Mouse (Mus musculus): Measurements from ENCODE around the gene Arhgap45. TPM values are rescaled to one million over a fixed set of nuclear protein-coding genes. Genes with fewer than 3 reads are reported as not detected.
A peak's percentile ranks its signal among the peaks of the same experiment; 100 is the strongest.

The Arhgap45 gene
- polyA plus RNA-seq, 1 experiment from 2014 or later: 0.83 TPM

- H3K9me3 ChIP-seq (ENCODE audit: control insufficient read depth, low read length): no peaks in the 10 kb centered on the region
- peaks cover 39% of the 10 kb centered on the region for H3K36me3 ChIP-seq (ENCODE audit: control insufficient read depth, insufficient read depth, low read length)
- H3K4me3 ChIP-seq (ENCODE audit: low read depth, low read length): no peak overlapping the region
- no peaks in the 10 kb centered on the region for H3K4me1 ChIP-seq (ENCODE audit: control insufficient read depth, insufficient read depth, low read length)
- H3K27me3 ChIP-seq (ENCODE audit: control insufficient read depth, insufficient read depth, low read length): peaks cover 6% of the 10 kb centered on the region
- WGBS: 85% methylated on average over 25 of the region's 28 CpGs
- no peak for ATAC-seq (ENCODE audit: low read depth)
- no peak overlapping the region for H3K4me2 ChIP-seq (ENCODE audit: low read depth, low read length)
- no peak overlapping the region for H3K9ac ChIP-seq (replicated peaks; ENCODE audit: low read depth, low read length)
- no peak overlapping the region for H3K27ac ChIP-seq (ENCODE audit: low read depth, low read length)
Measured at GRCm38 (mm10) chr10:79976071-79976721, 40.3 kb upstream of the Arhgap45 start.

- Histone ChIP-seq H3K9ac (replicated peaks; ENCODE audit: low read depth, low read length) (no peak overlapping the region), H3K36me3 (ENCODE audit: control insufficient read depth, insufficient read depth, low read length) (peaks cover 39% of the 10 kb centered on the region), H3K4me3 (ENCODE audit: low read depth, low read length) (no peak overlapping the region), H3K4me1 (ENCODE audit: control insufficient read depth, insufficient read depth, low read length) (peaks cover 5% of the 10 kb centered on the region; the same call in 1 of the 2 replicates), H3K4me2 (ENCODE audit: low read depth, low read length) (no peak overlapping the region), H3K9me3 (ENCODE audit: control insufficient read depth, low read length) (no peaks in the 10 kb centered on the region), H3K27me3 (ENCODE audit: control insufficient read depth, insufficient read depth, low read length) (peaks cover 3% of the 10 kb centered on the region; the same call in 1 of the 2 replicates), H3K27ac (ENCODE audit: low read depth, low read length) (no peak overlapping the region)
- 67% methylated on average over 30 of the region's 36 CpGs for WGBS
- ATAC-seq (ENCODE audit: low read depth): no peak
Measured at GRCm38 (mm10) chr10:79976722-79977107, 39.7 kb upstream of the Arhgap45 start.

- Histone ChIP-seq H3K4me2 (ENCODE audit: low read depth, low read length) (no peak overlapping the region), H3K27ac (ENCODE audit: low read depth, low read length) (no peak overlapping the region), H3K36me3 (ENCODE audit: control insufficient read depth, insufficient read depth, low read length) (peaks cover 39% of the 10 kb centered on the region), H3K27me3 (ENCODE audit: control insufficient read depth, insufficient read depth, low read length) (no peaks in the 10 kb centered on the region), H3K4me3 (ENCODE audit: low read depth, low read length) (no peak overlapping the region), H3K9ac (replicated peaks; ENCODE audit: low read depth, low read length) (no peak overlapping the region), H3K9me3 (ENCODE audit: control insufficient read depth, low read length) (no peaks in the 10 kb centered on the region), H3K4me1 (ENCODE audit: control insufficient read depth, insufficient read depth, low read length) (peaks cover 6% of the 10 kb centered on the region)
- WGBS: 82% methylated on average over 28 of the region's 28 CpGs
- no peak for ATAC-seq (ENCODE audit: low read depth)
Measured at GRCm38 (mm10) chr10:79977324-79977723, 39.1 kb upstream of the Arhgap45 start.

- H3K4me2 ChIP-seq (ENCODE audit: low read depth, low read length): no peak overlapping the region
- no peak overlapping the region for H3K4me3 ChIP-seq (ENCODE audit: low read depth, low read length)
- H3K27me3 ChIP-seq (ENCODE audit: control insufficient read depth, insufficient read depth, low read length): no peaks in the 10 kb centered on the region
- ATAC-seq (ENCODE audit: low read depth): no peak
- H3K27ac ChIP-seq (ENCODE audit: low read depth, low read length): no peak overlapping the region
- H3K4me1 ChIP-seq (ENCODE audit: control insufficient read depth, insufficient read depth, low read length): peaks cover 14% of the 10 kb centered on the region
- WGBS: 99% methylated on average over 18 of the region's 21 CpGs
- no peaks in the 10 kb centered on the region for H3K9me3 ChIP-seq (ENCODE audit: control insufficient read depth, low read length)
- H3K9ac ChIP-seq (replicated peaks; ENCODE audit: low read depth, low read length): no peak overlapping the region
- peaks cover 39% of the 10 kb centered on the region for H3K36me3 ChIP-seq (ENCODE audit: control insufficient read depth, insufficient read depth, low read length)
Measured at GRCm38 (mm10) chr10:79978061-79978460, 38.4 kb upstream of the Arhgap45 start.

- no peak overlapping the region for H3K4me2 ChIP-seq (ENCODE audit: low read depth, low read length)
- no peak overlapping the region for H3K4me3 ChIP-seq (ENCODE audit: low read depth, low read length)
- 92% methylated on average over 22 of the region's 22 CpGs for whole genome bisulfite sequencing
- H3K9me3 ChIP-seq (ENCODE audit: control insufficient read depth, low read length): no peaks in the 10 kb centered on the region
- peaks cover 19% of the 10 kb centered on the region for H3K4me1 ChIP-seq (ENCODE audit: control insufficient read depth, insufficient read depth, low read length)
- H3K36me3 ChIP-seq (ENCODE audit: control insufficient read depth, insufficient read depth, low read length): peaks cover 39% of the 10 kb centered on the region
- no peak overlapping the region for H3K9ac ChIP-seq (replicated peaks; ENCODE audit: low read depth, low read length)
- no peak for ATAC-seq (ENCODE audit: low read depth)
- no peaks in the 10 kb centered on the region for H3K27me3 ChIP-seq (ENCODE audit: control insufficient read depth, insufficient read depth, low read length)
- H3K27ac ChIP-seq (ENCODE audit: low read depth, low read length): no peak overlapping the region
Measured at GRCm38 (mm10) chr10:79979401-79980155, 36.9 kb upstream of the Arhgap45 start.

- ATAC-seq (ENCODE audit: low read depth): no peak
- Histone ChIP-seq H3K36me3 (ENCODE audit: control insufficient read depth, insufficient read depth, low read length) (peaks cover 9% of the 10 kb centered on the region), H3K27ac (ENCODE audit: low read depth, low read length) (peak overlapping the region; percentile 94; the same call in 1 of the 2 replicates), H3K4me2 (ENCODE audit: low read depth, low read length) (peak overlapping the region; percentile 98), H3K4me3 (ENCODE audit: low read depth, low read length) (peak overlapping the region; percentile 75), H3K9me3 (ENCODE audit: control insufficient read depth, low read length) (no peaks in the 10 kb centered on the region), H3K4me1 (ENCODE audit: control insufficient read depth, insufficient read depth, low read length) (peaks cover 26% of the 10 kb centered on the region), H3K9ac (replicated peaks; ENCODE audit: low read depth, low read length) (peak overlapping the region; percentile 83), H3K27me3 (ENCODE audit: control insufficient read depth, insufficient read depth, low read length) (peaks cover 4% of the 10 kb centered on the region)
- 74% methylated on average over 5 of the region's 5 CpGs for WGBS
Measured at GRCm38 (mm10) chr10:79983205-79983604, 33.2 kb upstream of the Arhgap45 start.

- 3% methylated on average over 16 of the region's 21 CpGs for WGBS
- H3K4me3 ChIP-seq (ENCODE audit: low read depth, low read length): peak overlapping the region; percentile 75
- H3K27me3 ChIP-seq (ENCODE audit: control insufficient read depth, insufficient read depth, low read length): peaks cover 9% of the 10 kb centered on the region
- H3K9ac ChIP-seq (replicated peaks; ENCODE audit: low read depth, low read length): peak overlapping the region; percentile 83
- H3K36me3 ChIP-seq (ENCODE audit: control insufficient read depth, insufficient read depth, low read length): peaks cover 5% of the 10 kb centered on the region
- peak; percentile 4; the same call in 1 of the 2 replicates for ATAC-seq (ENCODE audit: low read depth)
- peak overlapping the region; percentile 98 for H3K4me2 ChIP-seq (ENCODE audit: low read depth, low read length)
- peak overlapping the region; percentile 94 for H3K27ac ChIP-seq (ENCODE audit: low read depth, low read length)
- no peaks in the 10 kb centered on the region for H3K9me3 ChIP-seq (ENCODE audit: control insufficient read depth, low read length)
- H3K4me1 ChIP-seq (ENCODE audit: control insufficient read depth, insufficient read depth, low read length): peaks cover 28% of the 10 kb centered on the region
Measured at GRCm38 (mm10) chr10:79983670-79984069, 32.8 kb upstream of the Arhgap45 start.

- Histone ChIP-seq H3K4me1 (ENCODE audit: control insufficient read depth, insufficient read depth, low read length) (peaks cover 28% of the 10 kb centered on the region), H3K36me3 (ENCODE audit: control insufficient read depth, insufficient read depth, low read length) (no peaks in the 10 kb centered on the region), H3K4me2 (ENCODE audit: low read depth, low read length) (peak within 1 kb of the TSS; percentile 98), H3K27ac (ENCODE audit: low read depth, low read length) (peak within 1 kb of the TSS; percentile 94), H3K9ac (replicated peaks; ENCODE audit: low read depth, low read length) (peak within 1 kb of the TSS; percentile 83), H3K9me3 (ENCODE audit: control insufficient read depth, low read length) (no peaks in the 10 kb centered on the region), H3K27me3 (ENCODE audit: control insufficient read depth, insufficient read depth, low read length) (peaks cover 15% of the 10 kb centered on the region), H3K4me3 (ENCODE audit: low read depth, low read length) (peak within 1 kb of the TSS; percentile 75)
- under 1% methylated on average over 49 of the region's 49 CpGs for WGBS
- peak; percentile 80 for ATAC-seq (ENCODE audit: low read depth)
Measured at GRCm38 (mm10) chr10:79984195-79984816, 32.1 kb upstream of the Arhgap45 start, which contains the start of gene Tmem259. TSS of gene Tmem259 (minus strand) at chr10:79984330.
